Mouse (Mus musculus): Measurements from ENCODE around the gene Ankrd13b. TPM values are rescaled to one million over a fixed set of nuclear protein-coding genes. Genes with fewer than 3 reads are reported as not detected.

Gene Ankrd13b
- total and polyA plus RNA-seq, 3 experiments = 9.2 to 19.4 (median 10.6) TPM

DNA sequence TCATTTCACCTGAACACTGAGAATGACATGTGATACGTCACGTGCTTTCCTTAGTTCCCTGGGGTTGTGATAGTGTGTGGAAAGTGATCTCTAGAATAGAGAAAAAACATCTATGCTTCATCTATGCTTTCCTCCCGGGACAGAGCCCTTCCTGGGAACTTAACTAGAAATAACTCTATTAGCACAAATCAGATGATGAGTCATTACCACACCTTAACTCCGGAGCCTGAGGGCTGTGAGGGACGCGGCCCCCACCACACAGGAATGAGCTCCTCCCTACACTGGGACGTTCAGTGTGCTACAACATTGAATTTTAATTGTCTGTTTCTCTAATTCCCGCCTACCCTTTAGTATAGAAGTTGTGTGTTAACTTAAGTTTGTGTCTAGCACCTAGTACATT lies 48.5 kb downstream of the Ankrd13b start:
- WGBS = 25% methylated on average over 8 of the region's 8 CpGs
- Histone ChIP-seq H3K36me3 (ENCODE audit: control insufficient read depth, insufficient read depth, low read length) (peaks cover 84% of the 10 kb centered on the region), H3K27ac (peak overlapping the region; percentile 88), H3K4me1 (ENCODE audit: control insufficient read depth, insufficient read depth, low read length) (peaks cover 47% of the 10 kb centered on the region), H3K27me3 (ENCODE audit: control insufficient read depth, insufficient read depth, low read length) (no peaks in the 10 kb centered on the region), H3K4me3 (no peak overlapping the region), H3K9ac (ENCODE audit: low read depth, low read length) (no peak overlapping the region; the same call in 1 of the 2 replicates), H3K79me2 (replicated peaks; ENCODE audit: control insufficient read depth, insufficient read depth, low read length) (no peaks in the 10 kb centered on the region)
- no peak for TF ChIP-seq EP300 (IDR thresholded peaks at IDR 0.05; ENCODE audit: insufficient read depth, low read depth, low read length)
- TF ChIP-seq CTCF (IDR thresholded peaks at IDR 0.05) = no peak
- no peak for TF ChIP-seq POLR2A (IDR thresholded peaks at IDR 0.05; ENCODE audit: insufficient read depth, low read depth, low read length)
- intact Hi-C loops (cut with DNase I) = loop anchor here (5.0 kb wide), 1 partner anchor 74 kb away; no protein-coding TSS in a partner anchor
- DNase-seq = no peak

DNA sequence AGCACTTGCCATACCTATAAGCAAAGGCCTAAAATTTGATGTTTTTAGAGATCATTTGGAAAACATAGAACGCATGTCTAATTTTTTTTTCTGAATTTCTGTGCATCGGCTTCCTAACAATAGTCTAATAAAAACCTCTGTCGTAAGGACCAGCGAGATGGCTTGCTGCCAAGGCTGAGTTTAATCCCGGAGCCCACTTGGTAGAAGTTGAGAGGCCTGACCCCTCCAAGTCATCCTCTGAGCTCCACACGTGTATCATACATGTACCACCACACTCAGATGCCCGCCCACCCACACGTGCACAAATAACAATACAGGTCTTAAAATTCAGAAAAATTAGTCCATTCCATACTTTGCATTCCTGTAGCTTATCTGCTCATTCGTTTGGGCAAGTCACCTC lies 49.4 kb downstream of the Ankrd13b start:
- Histone ChIP-seq H3K27ac (peak overlapping the region; percentile 88), H3K4me1 (ENCODE audit: control insufficient read depth, insufficient read depth, low read length) (peaks cover 40% of the 10 kb centered on the region), H3K27me3 (ENCODE audit: control insufficient read depth, insufficient read depth, low read length) (no peaks in the 10 kb centered on the region), H3K9ac (ENCODE audit: low read depth, low read length) (no peak overlapping the region), H3K36me3 (ENCODE audit: control insufficient read depth, insufficient read depth, low read length) (peaks cover 76% of the 10 kb centered on the region), H3K4me3 (no peak overlapping the region), H3K79me2 (replicated peaks; ENCODE audit: control insufficient read depth, insufficient read depth, low read length) (no peaks in the 10 kb centered on the region)
- 37% methylated on average over 9 of the region's 9 CpGs for WGBS
- TF ChIP-seq CTCF (IDR thresholded peaks at IDR 0.05) (no peak), EP300 (IDR thresholded peaks at IDR 0.05; ENCODE audit: insufficient read depth, low read depth, low read length) (no peak), POLR2A (IDR thresholded peaks at IDR 0.05; ENCODE audit: insufficient read depth, low read depth, low read length) (no peak)
- no peak for DNase-seq
- intact Hi-C loops (cut with DNase I) = loop anchor here (5.0 kb wide), 1 partner anchor 73 kb away; no protein-coding TSS in a partner anchor

DNA sequence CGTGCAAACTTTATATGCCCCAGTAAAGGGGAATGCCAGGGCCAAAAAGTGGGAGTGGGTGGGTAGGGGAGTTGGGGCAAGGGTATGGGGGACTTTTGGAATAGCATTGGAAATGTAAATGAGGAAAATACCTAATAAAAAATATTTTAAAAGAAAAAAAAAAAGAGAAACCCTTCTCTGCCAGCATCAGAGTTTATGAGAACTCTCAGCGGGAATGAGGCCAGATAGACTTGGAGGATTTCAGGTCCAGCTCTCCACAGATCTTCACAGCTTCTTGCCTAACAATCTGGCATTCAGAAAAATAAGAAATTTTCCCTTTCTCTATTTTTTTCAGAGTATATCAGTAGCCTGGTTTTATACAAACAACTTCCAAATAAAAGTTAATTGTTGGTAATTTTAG lies 52.5 kb downstream of the Ankrd13b start:
- Histone ChIP-seq H3K36me3 (ENCODE audit: control insufficient read depth, insufficient read depth, low read length) (peaks cover 46% of the 10 kb centered on the region), H3K4me3 (no peak overlapping the region), H3K4me1 (ENCODE audit: control insufficient read depth, insufficient read depth, low read length) (peaks cover 15% of the 10 kb centered on the region), H3K27me3 (ENCODE audit: control insufficient read depth, insufficient read depth, low read length) (no peaks in the 10 kb centered on the region), H3K79me2 (replicated peaks; ENCODE audit: control insufficient read depth, insufficient read depth, low read length) (no peaks in the 10 kb centered on the region), H3K9ac (ENCODE audit: low read depth, low read length) (no peak overlapping the region), H3K27ac (peak overlapping the region; percentile 34)
- intact Hi-C loops (cut with DNase I) = no loop called here
- 85% methylated on average over 2 of the region's 2 CpGs for WGBS
- no peak for TF ChIP-seq CTCF (IDR thresholded peaks at IDR 0.05)
- TF ChIP-seq EP300 (IDR thresholded peaks at IDR 0.05; ENCODE audit: insufficient read depth, low read depth, low read length) = no peak
- TF ChIP-seq POLR2A (IDR thresholded peaks at IDR 0.05; ENCODE audit: insufficient read depth, low read depth, low read length) = no peak
- no peak for DNase-seq

DNA sequence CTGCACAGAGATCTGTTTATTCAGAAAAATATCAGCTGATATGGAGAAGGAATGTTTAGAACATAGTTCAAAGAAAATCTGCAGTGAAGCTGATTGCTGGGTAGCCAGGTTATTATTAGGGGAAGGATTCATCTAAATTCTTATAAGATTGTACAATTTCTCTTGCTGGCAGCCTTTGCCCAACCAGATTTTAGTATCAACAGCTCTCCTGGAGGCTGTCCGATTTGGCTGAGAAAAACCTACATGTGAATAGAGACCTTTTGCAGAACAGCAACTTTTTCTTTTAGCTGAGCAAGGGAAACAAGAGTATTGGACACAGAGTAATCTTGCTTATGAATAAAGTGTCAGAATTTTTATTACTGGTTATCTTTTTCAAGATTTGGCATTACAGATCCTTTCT lies 61.0 kb downstream of the Ankrd13b start:
- H3K36me3 ChIP-seq (ENCODE audit: control insufficient read depth, insufficient read depth, low read length) = peaks cover 51% of the 10 kb centered on the region
- DNase-seq = no peak
- no peak overlapping the region for H3K9ac ChIP-seq (ENCODE audit: low read depth, low read length)
- no peaks in the 10 kb centered on the region for H3K79me2 ChIP-seq (replicated peaks; ENCODE audit: control insufficient read depth, insufficient read depth, low read length)
- intact Hi-C loops (cut with DNase I) = no loop called here
- peaks cover 1% of the 10 kb centered on the region for H3K4me1 ChIP-seq (ENCODE audit: control insufficient read depth, insufficient read depth, low read length)
- H3K27me3 ChIP-seq (ENCODE audit: control insufficient read depth, insufficient read depth, low read length) = no peaks in the 10 kb centered on the region
- TF ChIP-seq POLR2A (IDR thresholded peaks at IDR 0.05; ENCODE audit: insufficient read depth, low read depth, low read length) (no peak), CTCF (IDR thresholded peaks at IDR 0.05) (no peak), EP300 (IDR thresholded peaks at IDR 0.05; ENCODE audit: insufficient read depth, low read depth, low read length) (no peak)
- WGBS = 52% methylated on average over 1 of the region's 1 CpGs
- peak overlapping the region; percentile 15 for H3K27ac ChIP-seq
- no peak overlapping the region for H3K4me3 ChIP-seq

DNA sequence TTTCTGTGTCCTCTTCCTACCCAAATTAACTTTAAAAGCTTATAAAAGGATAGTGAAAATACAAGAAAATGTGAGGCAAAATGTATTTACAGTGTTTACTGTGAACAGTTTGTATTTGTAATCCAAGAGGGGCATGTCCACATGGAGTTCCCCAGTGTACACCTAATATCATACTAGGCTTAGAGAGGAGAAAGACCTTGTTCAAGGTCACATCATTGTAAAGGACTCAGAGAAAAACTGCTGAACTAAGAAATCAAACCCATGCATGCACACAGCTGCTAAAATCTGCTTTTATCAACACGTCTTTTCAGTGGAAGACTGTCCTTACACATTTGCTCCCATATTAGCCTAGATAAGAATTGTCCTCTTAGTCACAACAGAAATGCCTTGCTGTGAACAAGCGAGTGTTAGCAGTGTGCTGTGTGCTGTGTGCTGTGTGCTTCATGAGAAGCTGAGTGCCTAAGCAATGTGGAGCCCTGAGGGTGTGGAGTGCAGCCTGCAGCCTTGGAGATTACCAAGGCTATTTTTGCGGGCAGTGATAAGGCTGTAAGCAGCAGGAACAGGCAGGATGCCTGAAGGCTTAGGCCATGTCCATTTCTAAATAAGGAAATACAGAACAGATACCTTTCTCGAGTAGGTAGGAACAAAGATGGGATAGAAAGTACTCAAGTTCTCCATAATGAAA lies 66.2 kb downstream of the Ankrd13b start:
- Histone ChIP-seq H3K4me1 (ENCODE audit: control insufficient read depth, insufficient read depth, low read length) (peaks cover 4% of the 10 kb centered on the region), H3K9ac (ENCODE audit: low read depth, low read length) (no peak overlapping the region), H3K4me3 (no peak overlapping the region), H3K36me3 (ENCODE audit: control insufficient read depth, insufficient read depth, low read length) (peaks cover 66% of the 10 kb centered on the region), H3K79me2 (replicated peaks; ENCODE audit: control insufficient read depth, insufficient read depth, low read length) (no peaks in the 10 kb centered on the region), H3K27me3 (ENCODE audit: control insufficient read depth, insufficient read depth, low read length) (no peaks in the 10 kb centered on the region), H3K27ac (peak overlapping the region; percentile 91)
- peak; percentile 44 to 71 for DNase-seq
- WGBS = 19% methylated on average over 4 of the region's 4 CpGs
- TF ChIP-seq POLR2A (IDR thresholded peaks at IDR 0.05; ENCODE audit: insufficient read depth, low read depth, low read length) (peak; percentile 70), EP300 (IDR thresholded peaks at IDR 0.05; ENCODE audit: insufficient read depth, low read depth, low read length) (peak; percentile 90), CTCF (IDR thresholded peaks at IDR 0.05) (no peak)
- intact Hi-C loops (cut with DNase I) = no loop called here

Other genes starting within 250 kb of the Ankrd13b start
- gene Coro6, start 27.3 kb downstream of the Ankrd13b start, total RNA-seq (2021) = 100 to 1,000 TPM; 207 to 213 TPM
- gene Coro6, start 27.3 kb downstream of the Ankrd13b start, polyA plus RNA-seq (2012; rRNA removed) = 482 and 483 TPM in 2 replicates
- 10 to 100 TPM; 53.3 to 59.4 TPM for gene Git1, start 3.9 kb upstream of the Ankrd13b start, total RNA-seq (2021)
- 52.3 and 54.0 TPM in 2 replicates for gene Git1, start 3.9 kb upstream of the Ankrd13b start, polyA plus RNA-seq (2012; rRNA removed)
- 1 to 10 TPM; 2.4 to 2.9 TPM for gene Abhd15, start 25.4 kb upstream of the Ankrd13b start, total RNA-seq (2021)
- 1.4 and 2.0 TPM in 2 replicates for gene Abhd15, start 25.4 kb upstream of the Ankrd13b start, polyA plus RNA-seq (2012; rRNA removed)
- gene Trp53i13, start 26.3 kb upstream of the Ankrd13b start, total RNA-seq (2021) = 1 to 10 TPM; 8.3 to 9.8 TPM
- 13.5 and 14.2 TPM in 2 replicates for gene Trp53i13, start 26.3 kb upstream of the Ankrd13b start, polyA plus RNA-seq (2012; rRNA removed)
- gene Gm10392, start 29.5 kb upstream of the Ankrd13b start, total RNA-seq (2021) = not detected
- gene Gm10392, start 29.5 kb upstream of the Ankrd13b start, polyA plus RNA-seq (2012; rRNA removed) = 0.06 TPM in 1 of 2 replicates, not detected in the other
- 10 to 100 TPM; 50.9 to 56.8 TPM for gene Taok1, start 118.1 kb upstream of the Ankrd13b start, total RNA-seq (2021)
- 7.8 and 18.2 TPM in 2 replicates for gene Taok1, start 118.1 kb upstream of the Ankrd13b start, polyA plus RNA-seq (2012; rRNA removed)
- gene Nufip2, start 196.5 kb upstream of the Ankrd13b start, total RNA-seq (2021) = 10 to 100 TPM; 44.8 to 47.6 TPM
- 11.4 and 14.7 TPM in 2 replicates for gene Nufip2, start 196.5 kb upstream of the Ankrd13b start, polyA plus RNA-seq (2012; rRNA removed)
- not detected for gene Cryba1, start 235.6 kb upstream of the Ankrd13b start, total RNA-seq (2021)
- not detected in 2 replicates for gene Cryba1, start 235.6 kb upstream of the Ankrd13b start, polyA plus RNA-seq (2012; rRNA removed)